Mouse (Mus musculus) spleen, adult 12 weeks (tissue): ENCODE results near the gene Unc119.

ENCODE experiments used
- DNase-seq: peaks from one replicate; pipeline ENCODE4 v3.0.0; 2022; ENCODE audit warnings: low spot score

The Unc119 gene

DNA sequence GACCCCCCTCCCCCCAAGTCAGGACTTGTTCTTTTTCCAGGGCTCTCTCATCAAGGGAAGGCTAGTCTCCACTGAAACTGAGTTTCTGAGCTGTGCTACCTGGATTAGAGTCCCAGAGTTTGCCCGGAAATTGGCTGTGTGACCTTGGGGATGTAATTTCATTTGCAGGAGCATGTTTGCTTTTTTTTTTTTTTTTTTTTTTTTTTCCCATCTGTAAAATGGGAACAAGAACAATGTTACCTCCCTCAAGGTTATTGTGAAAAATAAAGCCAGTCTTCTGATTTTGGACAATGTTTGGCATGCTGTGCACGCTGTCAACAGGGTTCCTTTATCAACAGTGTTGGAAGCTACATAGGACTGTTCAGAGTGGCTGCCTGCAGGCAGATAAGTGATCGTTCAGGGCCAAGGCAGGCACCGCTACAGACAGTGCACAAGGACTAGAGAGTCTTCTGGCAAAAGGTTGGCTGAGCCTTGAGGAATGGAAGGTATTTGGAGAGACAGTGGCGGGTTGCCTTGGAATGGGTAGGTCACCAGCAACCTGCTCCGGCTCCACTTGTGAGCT lies 1.1 kb downstream of the Unc119 start:
- DNase-seq = no peak

DNA sequence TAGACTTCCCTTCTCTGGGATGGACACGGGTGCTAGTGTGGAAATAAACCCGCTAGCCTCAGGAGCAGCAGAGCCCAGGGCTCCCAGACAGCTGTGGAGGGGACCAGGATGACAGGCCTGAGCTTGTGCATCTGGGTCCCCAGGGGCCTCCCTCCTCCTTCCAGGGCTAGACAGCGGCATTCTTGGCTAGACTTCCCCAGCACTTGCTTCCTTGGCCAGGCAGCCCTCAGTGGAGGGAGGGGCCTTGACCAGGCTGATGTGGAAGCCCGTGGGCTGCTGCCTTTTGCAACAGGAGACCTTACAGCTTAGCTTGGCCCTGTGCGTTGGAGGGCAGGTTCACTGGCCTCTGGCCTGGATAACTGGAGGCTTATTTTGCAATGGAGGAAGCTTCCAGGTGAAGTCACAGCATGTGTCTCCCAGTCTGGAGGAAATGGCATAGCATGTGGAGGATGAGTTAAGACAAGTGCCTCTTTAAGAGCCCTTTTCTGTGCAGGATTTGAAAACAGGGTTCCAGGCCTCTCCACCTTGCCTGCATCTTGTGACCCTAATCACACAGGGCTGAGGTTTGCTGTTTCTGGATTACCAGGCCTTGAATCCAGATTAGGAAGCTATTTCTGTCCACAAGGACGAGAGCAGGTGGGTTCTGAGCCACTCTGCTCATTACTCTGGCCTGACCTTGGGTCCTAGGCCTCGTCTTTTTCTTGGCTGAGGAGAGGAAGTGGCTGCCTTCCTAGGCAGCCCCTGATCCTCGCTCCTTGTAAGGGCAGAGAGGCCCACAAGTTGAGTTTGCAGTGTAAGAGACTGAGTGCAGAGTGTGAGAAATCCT lies 1.8 kb downstream of the Unc119 start:
- no peak for DNase-seq

DNA sequence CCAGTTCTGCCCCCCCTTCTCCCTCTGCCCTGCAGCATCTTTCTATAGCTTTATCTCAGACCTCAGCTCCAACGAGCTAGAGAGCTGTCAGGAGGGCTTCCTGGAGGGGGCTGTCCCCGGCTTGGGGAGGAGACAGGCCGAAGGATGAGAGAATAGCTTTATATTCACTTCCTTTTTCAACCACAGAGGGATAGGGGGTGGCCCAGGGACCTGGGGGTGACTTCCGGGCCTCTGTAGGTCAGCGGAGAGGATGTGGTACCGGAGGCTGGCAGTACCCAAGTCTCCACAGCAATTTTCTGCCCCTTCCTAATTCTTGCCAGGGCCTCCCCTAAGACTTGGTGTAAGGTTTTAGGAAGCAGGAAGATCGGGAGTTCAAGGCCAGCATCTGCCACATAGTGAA lies 2.5 kb downstream of the Unc119 start:
- DNase-seq = peak; percentile 37

DNA sequence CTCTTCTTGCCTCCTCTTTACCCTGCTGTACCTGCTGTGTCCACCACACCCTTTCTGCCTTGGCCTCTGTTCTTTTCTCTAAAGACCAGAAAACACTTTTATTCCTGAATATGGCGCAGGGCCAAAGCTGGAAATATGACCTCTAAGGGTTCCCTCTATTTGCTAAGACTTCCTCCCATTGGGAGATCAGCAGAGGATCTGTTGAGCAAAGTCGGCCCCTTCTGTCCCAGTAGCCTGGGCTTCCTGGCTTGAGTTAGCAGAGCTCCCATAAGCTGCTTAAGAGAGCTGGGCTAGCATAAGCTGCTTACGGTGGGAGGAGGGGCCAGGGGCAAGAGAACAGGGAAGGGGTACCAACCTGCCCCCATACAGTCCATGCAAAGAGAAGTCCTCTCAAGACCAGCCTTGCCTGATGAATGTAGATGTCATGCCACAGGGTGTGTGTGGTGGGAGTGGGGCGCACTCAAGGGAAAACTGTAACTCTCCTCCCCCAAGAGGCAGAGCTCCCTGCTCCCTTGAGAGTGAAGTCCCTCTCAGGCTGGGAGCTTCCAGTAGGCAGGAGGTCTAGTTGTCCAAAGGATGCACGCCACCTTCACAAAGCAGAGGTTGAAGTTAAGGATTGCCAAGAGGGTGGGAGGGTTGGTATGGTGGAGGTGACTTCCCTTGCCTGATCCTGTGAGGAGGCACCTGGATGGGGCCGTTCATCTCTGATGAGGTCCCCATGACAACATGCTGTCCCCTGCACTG lies 3.2 kb downstream of the Unc119 start:
- DNase-seq = no peak

DNA sequence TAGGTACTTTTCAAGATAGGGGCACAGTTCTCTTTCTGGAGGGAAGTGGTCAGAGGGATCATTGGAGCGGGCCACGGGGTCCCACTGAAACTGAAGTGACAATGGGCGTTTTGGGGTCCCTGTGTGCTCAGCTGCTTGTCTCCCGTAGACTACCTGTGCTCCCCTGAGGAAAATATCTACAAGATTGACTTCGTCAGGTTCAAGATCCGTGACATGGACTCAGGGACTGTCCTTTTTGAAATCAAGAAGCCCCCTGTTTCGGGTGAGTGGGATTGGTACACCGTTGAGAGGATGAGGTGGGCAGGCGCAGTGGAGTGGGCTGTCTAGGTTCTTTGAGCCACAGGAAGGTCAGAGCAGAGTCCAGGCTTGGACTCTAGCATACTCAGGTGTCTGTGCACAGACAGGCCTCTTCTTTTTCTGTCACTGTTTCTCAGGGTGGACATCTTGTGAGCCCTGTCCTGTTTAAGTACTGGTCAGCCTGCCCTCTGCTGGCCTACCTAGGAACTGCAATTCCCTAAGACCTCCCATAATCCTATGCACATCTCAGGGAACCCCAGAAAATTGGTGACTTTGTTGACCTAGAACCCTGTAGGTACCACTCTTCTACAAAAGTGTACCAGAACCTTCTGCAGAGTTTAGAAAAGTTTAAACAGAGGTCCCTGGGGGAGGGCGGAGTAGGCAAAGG lies 3.9 kb downstream of the Unc119 start:
- peak; percentile 58 for DNase-seq

DNA sequence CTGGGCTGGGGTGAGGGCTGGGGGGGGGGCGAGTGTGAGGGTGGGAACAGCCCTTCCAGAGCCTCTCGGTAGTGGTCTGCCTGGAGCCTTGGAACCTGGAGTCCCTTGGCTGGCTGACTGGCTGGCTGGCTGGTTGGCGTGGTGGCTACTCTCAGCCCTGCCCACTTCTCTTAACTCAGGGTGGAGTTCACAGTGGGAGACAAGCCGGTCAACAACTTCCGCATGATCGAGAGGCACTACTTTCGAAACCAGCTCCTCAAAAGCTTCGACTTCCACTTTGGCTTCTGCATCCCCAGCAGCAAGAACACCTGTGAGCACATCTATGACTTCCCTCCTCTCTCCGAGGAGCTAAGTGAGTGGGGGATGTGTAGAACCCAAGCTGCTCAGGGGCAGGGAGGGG lies 4.6 kb downstream of the Unc119 start:
- DNase-seq = no peak

DNA sequence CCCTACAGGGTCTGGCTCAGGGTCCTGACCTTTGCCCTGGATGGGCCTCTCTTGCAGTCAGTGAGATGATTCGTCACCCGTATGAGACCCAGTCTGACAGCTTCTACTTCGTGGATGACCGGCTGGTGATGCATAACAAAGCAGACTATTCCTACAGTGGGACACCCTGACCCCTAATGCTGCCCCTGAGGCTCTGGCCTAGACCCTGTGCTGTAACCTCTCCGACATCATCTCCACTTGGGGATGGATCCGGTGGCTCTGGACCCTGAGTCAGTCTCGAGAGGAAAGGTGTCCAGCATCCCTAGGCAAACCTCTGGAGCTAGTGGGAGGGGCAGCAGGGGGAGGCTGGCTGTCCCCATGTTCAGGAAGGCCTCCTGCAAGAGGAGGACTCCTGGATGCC lies 5.2 kb downstream of the Unc119 start:
- no peak for DNase-seq

DNA sequence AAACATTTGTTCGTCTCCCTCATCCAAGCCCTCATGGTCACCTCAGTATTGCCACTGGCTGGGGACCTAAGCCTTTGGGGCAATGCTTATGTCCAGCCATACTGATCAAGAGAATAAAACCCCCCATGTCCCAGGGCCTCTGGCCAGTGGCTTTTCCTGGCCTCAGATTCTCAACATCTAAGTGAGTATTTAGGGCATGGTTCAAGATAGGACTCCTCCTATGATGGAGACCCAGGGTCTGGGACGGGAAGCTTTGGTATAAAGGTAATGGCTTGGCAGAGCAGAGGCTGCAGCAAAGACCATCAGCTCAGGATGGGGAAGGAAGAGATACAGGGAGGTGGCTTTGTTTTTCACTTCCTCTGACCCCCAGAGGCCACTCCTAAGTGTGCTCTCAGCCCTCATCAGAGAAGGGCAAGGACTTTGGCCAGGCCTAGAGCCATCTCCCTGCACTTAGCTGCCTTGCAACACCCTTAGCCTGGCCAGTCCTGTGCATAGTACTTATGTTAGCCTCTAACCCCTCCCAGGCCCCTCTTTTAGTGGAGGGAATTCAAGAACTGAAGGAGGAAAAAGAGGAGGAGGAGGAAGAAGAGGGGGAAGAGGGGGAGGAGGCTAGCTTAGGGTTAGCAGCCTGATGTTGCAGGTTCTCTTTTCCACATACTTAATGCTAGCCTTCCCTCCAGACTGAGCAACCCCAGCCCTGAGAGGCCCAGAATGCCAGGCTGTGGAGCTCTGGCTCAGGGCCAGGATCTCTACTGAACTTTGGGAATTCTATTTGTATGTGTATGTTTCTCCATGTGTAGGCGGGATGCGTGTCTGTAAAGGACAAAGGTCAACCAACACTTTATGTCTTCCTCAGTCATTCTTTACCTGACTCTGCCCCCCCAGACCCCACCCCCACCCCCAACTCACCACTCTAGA lies 6.4 kb downstream of the Unc119 start:
- no peak for DNase-seq

DNA sequence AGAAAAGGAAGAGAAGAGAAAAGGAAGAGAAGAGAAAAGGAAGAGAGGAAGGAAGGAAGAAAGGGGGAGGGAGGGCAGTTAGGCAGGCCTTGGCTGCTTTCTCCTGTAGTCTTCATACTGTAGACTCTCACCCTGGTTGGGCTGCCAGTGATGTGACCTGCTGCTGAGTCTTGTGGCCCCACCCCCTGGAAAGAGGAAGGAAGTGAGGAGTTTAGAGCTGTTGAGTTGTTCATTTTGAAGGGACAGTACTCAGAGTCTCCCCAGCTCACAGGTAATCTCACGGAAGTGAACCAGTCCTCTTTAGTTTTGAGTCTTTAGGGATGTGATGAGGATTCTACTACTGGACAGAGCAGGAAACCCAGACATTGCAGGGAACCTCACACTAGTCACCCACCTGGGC lies 9.8 kb downstream of the Unc119 start:
- DNase-seq = no peak

DNA sequence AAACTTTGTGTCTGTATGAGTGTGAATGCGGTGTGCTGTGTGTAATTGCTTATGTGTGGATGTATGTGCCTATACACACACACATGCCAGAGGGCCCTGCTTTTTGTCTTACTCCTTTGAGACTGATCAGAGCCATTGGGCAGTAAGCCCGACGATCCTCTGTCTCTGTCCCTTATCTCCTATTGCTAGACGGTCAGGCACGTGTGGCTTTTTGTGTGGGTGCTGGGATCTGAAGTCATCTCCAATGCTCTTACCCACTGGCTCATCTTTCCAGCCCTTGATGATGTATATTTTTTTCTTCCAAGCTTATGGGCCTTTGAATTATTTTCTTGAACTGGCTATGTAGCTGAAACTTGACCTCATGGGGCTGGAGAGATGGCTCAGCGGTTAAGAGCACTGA lies 11.6 kb downstream of the Unc119 start:
- no peak for DNase-seq

DNA sequence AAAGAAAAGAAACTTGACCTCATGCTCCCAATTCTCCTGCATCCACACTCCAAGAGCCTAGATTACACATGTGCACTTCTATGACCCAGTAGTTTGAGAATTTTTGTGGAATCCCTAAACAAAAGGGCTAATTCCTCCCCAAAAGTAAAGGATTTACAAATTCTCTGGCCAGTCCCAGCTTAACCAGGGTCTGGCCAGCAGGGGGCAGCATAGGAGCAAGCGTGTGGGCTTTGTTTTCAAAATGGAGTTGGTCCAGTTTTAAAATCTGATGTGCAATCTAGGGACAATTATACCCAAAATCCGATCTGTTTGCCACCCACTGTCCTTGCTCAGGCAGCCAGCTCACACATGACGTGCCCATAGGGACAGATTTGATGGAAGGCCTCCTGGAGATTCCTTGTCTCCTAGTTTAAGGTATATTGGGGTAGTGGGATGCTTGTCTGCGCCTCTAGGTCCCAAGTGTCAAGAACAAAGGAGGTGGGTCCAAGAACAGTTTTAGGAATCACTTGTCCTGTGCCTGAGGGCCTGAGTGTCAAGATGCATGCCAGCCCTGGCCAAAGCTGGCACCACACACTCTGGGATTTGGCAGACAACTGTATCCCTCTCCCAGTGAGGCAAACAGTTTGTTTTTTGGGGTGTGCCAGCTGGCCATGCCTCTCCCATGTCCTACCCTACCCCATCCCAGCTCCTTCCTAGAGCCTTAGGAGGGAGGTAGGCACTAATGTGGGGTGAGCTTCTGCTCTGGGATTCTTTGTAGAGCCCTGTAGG lies 12.4 kb downstream of the Unc119 start:
- DNase-seq = peak; percentile 55

DNA sequence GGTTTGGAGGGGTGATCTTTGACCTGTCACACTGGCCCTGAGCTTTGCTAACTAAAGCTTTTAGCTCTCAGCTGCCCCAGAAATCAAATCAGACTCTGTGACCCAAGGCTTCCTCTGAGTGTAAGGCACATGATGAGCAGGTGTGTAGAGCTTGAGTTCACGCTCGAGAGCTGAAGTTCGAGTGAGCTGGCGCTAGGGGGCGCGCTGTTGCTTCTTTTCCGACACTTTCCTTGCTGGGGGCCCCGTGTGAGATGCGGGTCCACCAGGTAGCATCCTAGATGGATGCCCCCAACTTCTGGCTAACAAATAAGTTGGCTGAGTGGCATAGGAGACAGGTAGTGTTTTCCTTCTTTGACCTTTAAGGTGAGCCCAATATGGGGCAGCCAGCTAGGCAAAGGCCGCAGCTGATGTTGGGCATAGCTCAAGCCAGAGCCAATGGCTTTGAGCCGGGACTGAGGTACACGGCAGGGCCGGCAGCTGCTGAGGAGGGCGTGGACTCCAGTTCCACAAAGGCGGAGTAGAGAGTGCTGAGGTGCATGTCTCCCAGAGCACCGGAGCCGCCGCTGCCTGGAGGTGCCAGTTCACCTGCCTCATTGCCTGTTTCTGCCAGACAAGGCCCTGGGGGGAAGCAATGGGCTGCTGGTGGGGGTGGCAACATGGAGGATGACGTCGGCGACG lies 15.2 kb downstream of the Unc119 start:
- DNase-seq = peak; percentile 22

DNA sequence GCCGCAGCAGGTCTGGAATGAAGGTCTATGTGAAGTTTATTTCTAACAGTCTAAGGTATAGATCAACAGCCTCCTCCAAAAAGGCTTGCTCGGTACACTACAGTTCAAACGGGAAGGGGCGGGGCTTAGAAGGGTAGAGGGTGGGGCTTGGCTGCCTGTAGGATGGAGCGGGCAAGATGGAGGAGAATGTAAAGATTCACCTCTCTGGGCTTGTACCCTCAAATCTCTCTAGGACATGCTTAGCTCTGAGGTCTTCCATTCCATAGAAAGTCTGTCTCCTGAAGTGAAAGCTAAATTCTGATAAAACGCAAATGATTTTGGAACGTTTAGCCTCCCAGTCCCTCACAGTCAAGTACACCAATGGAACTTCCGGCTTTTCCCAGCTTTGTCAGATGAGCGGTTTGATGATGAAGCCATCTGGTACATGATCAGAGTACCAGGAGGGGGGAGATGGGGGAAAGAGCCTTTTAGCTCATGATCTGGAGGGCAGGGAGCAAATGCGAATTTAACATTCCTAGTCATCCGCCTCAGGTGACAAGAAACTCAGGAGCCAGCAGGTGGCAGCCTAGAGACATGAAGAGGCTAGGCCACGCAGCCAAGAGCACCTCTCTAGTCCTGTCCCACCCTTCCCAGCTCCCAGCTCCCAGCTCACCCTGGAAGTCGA lies 17.0 kb downstream of the Unc119 start:
- peak; percentile 60 for DNase-seq

DNA sequence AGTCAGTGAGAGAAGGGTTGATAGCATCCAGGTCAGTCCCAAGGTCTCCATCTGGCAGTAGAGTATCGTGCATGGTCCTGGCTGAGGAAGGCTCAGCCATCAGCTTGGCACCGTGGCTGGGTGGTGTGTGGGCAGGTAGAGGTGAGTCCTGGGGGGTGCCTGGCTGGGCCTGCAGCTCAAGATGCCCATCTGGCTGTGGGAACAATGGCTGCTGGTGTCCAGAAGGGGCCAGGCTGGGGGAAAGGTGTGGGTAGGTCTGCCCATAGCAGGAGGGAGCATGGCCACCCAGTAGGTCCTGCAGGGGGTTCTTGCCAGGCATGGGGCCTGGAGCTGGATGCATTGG lies 17.5 kb downstream of the Unc119 start:
- no peak for DNase-seq

DNA sequence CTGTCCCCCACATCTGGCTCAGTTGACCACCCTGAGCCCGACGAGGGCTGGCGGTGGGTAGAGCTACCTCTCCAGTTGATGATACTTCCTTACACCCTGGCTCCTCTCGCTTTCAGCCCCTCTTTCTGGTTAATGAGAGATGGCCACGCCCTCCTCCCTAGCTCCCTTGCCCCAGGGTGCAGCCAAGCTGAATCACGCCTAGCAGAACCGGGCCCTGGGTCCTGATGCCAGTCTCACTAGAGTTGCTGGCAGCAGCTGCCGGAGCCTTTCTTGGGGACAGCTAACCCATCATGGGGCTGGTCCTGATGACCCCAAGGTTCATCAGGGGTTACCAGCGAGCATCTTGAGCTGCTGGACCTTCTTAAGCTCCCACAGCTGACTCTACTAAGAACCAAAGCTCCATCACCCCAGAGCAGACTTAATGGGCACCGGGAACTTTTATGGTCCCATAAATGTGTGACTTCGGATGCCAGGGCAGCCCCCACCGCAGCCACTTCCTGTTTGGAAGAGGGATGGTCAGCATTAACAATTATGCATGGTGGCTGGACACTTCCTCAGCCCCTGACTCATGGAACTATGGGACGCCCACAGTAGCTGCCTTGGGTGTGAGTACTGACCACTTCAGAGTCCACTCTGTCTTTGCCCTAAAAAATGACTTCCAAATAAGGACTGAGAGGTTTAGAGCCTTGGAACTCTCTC lies 20.2 kb downstream of the Unc119 start:
- DNase-seq = no peak

DNA sequence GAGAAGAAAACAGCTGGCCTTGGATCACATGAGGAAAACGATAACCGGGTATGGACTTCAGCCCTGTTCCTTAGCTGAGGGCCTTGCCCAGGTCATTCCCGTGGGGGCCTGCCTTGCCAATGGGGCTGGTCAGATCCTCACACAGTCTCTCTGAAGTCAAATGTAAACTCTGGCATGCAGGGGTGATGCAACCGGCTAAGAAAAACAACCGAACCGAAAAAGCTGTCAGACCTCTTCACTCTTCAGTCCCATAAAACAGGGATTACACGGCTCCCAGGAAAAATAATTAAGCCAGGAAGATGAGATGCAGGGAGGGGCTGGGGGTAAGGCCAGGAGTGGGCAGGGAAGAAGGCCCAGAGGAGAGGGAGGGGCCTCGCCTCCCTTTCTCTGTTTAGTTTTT lies 20.8 kb downstream of the Unc119 start:
- DNase-seq = no peak

DNA sequence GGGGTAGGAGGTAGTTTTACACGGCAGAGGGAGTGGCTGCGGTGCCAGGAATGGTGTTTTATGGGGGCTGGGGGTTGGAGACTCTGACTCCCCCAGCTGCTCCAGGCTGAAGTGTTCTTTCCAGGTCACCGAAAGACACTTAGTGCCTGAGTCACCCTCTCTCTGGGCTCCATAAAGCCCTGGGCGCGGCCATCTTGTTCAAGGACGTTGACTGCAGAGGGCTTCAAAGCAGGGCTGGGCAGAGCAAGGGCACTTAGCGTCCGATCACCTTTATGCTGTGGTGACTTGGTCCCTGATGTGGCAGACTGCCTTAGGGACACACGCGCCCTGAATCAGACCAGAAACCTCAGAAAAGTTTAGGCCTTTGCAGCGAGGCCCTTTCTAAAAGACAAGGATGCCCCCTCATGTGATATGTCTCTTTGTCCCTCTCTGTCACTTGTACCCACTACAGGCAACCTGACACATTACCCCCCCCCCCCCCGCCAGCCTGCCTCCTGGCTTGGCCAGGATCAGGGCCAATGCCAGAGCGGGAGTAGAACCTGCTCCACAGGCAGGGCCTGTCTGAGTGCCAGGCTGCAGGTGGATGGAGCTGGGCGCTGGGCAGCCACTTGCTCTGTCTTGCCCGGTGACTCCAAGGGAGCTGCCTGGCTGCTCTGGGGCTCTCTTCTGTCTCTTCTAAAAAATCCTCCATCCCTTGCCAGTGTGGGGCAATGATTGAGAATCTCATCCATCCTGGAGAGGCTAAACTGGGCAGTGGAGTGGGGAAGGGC lies 24.4 kb downstream of the Unc119 start:
- no peak for DNase-seq

DNA sequence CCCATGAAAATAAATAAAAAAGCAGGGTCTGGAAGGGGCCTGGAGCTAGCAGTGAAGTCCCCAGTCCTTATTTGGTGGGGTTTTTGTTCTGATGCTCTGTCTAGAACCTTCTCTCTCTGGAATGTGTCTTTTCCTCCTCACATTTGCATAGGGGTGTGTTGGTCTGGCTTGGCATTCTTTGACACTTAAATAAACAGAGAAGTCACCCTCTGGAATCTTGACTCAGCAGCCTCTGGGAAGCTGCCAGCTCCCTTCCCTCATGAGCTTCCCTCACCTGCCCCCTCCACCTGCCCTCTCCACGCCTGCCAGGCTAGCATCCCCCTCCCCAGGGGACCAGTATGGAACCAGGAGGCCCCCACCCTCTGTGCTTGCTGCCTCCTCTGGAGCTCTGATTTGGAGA lies 27.1 kb downstream of the Unc119 start:
- DNase-seq = no peak
